Mouse (Mus musculus) gonadal fat pad, adult 2 months (tissue): ENCODE data around the gene Ubap1l. TPM values are rescaled to one million over a fixed set of nuclear protein-coding genes. Genes with fewer than 3 reads are reported as not detected.

Experiments used
- DNase-seq: peaks from one replicate; pipeline ENCODE4 v3.0.0-alpha.2; 2012; ENCODE audit warnings: low read depth
- polyA plus RNA-seq: library from polyadenylated mRNA; depleted of rRNA; stranded (reverse); fragments of >200 nt; gene quantifications from 2 replicates; pipeline ENCODE4 v1.2.3, GENCODE M21; 2012; rRNA removed

Ubap1l gene
- polyA plus RNA-seq, 1 experiment = 0.15 TPM

- DNase-seq = no peak
These were observed 49.5 kb downstream of the Ubap1l start for GRCm38 (mm10) chr9:65410378-65410777.

- no peak for DNase-seq
These were observed 50.5 kb downstream of the Ubap1l start for GRCm38 (mm10) chr9:65411326-65411725.

- no peak for DNase-seq
These were observed 56.9 kb downstream of the Ubap1l start for GRCm38 (mm10) chr9:65417738-65418137.

GRCm38 (mm10) chr9:65419633-65420032, 58.8 kb downstream of the Ubap1l start:
- no peak for DNase-seq

GRCm38 (mm10) chr9:65422760-65423501, 62.1 kb downstream of the Ubap1l start, which contains the start of gene Slc51b:
Gene Slc51b (minus strand): TSS chr9:65422955.
- DNase-seq = no peak

GRCm38 (mm10) chr9:65424393-65424792, 63.6 kb downstream of the Ubap1l start:
- no peak for DNase-seq

- no peak for DNase-seq
These were observed 66.7 kb downstream of the Ubap1l start for GRCm38 (mm10) chr9:65427511-65427910.

GRCm38 (mm10) chr9:65428003-65428402, 67.2 kb downstream of the Ubap1l start:
- DNase-seq = no peak

Other genes starting within 250 kb of the Ubap1l start
- gene Igdcc3, start 219.9 kb upstream of the Ubap1l start, polyA plus RNA-seq = 0.43 and 0.77 TPM in 2 replicates
- gene Parp16, start 165.7 kb upstream of the Ubap1l start, polyA plus RNA-seq = 12.9 and 18.3 TPM in 2 replicates
- 21.1 and 31.7 TPM in 2 replicates for gene Cilp, start 95.9 kb upstream of the Ubap1l start, polyA plus RNA-seq
- 11.5 and 11.6 TPM in 2 replicates for gene Clpx, start 66.8 kb upstream of the Ubap1l start, polyA plus RNA-seq
- 6.5 and 9.1 TPM in 2 replicates for gene Pdcd7, start 14.9 kb upstream of the Ubap1l start, polyA plus RNA-seq
- gene Kbtbd13, start 30.6 kb downstream of the Ubap1l start, polyA plus RNA-seq = 0.79 and 0.99 TPM in 2 replicates
- gene Rasl12, start 37.5 kb downstream of the Ubap1l start, polyA plus RNA-seq = 35.6 and 36.9 TPM in 2 replicates
- not detected in 2 replicates for gene Slc51b, start 61.9 kb downstream of the Ubap1l start, polyA plus RNA-seq
- gene Mtfmt, start 74.7 kb downstream of the Ubap1l start, polyA plus RNA-seq = 9.3 and 11.4 TPM in 2 replicates
- gene Spg21, start 99.9 kb downstream of the Ubap1l start, polyA plus RNA-seq = 38.1 and 41.5 TPM in 2 replicates
- gene Ankdd1a, start 159.2 kb downstream of the Ubap1l start, polyA plus RNA-seq = 0.30 and 0.70 TPM in 2 replicates
- 22.4 and 23.6 TPM in 2 replicates for gene Plekho2, start 219.0 kb downstream of the Ubap1l start, polyA plus RNA-seq
- 0.19 and 0.32 TPM in 2 replicates for gene Pif1, start 226.1 kb downstream of the Ubap1l start, polyA plus RNA-seq